Mouse (Mus musculus) 3134 (cell line): ENCODE results near the gene Ube2h.
"Not testable (repeated sequence)": the region's sequence is repeated elsewhere in the genome, so short reads cannot be mapped to it uniquely, and the experiment has no call there.

Experiments used
- DNase-seq: peaks from one replicate; pipeline ENCODE4 v3.0.0-alpha.2; 2011; ENCODE audit warnings: low spot score; ENCODE audit not compliant: insufficient read length; ENCODE audit errors: extremely low read depth

Ube2h gene

GRCm38 (mm10) chr6:30205587-30206202 is 98.6 kb downstream of the Ube2h start:
- DNase-seq, result peak; percentile 69

GRCm38 (mm10) chr6:30205180-30205538 is 99.2 kb downstream of the Ube2h start:
- not testable (repeated sequence) for DNase-seq

GRCm38 (mm10) chr6:30204383-30205179 is 99.8 kb downstream of the Ube2h start:
- no peak for DNase-seq

- DNase-seq, result no peak
Measured at GRCm38 (mm10) chr6:30196143-30196542, 108.2 kb downstream of the Ube2h start.

- DNase-seq, result no peak
Measured at GRCm38 (mm10) chr6:30195656-30196055, 108.7 kb downstream of the Ube2h start.

- DNase-seq, result no peak
Measured at GRCm38 (mm10) chr6:30183624-30184023, 120.7 kb downstream of the Ube2h start.

GRCm38 (mm10) chr6:30182038-30182437 is 122.3 kb downstream of the Ube2h start:
- no peak for DNase-seq

- no peak for DNase-seq
Measured at GRCm38 (mm10) chr6:30180321-30180720, 124.0 kb downstream of the Ube2h start.

- DNase-seq, result no peak
Measured at GRCm38 (mm10) chr6:30179046-30179445, 125.3 kb downstream of the Ube2h start.

GRCm38 (mm10) chr6:30178023-30178639 is 126.2 kb downstream of the Ube2h start:
- no peak for DNase-seq

- no peak for DNase-seq
Measured at GRCm38 (mm10) chr6:30177305-30177704, 127.0 kb downstream of the Ube2h start.

- DNase-seq, result no peak
Measured at GRCm38 (mm10) chr6:30176496-30176895, 127.8 kb downstream of the Ube2h start.

GRCm38 (mm10) chr6:30175918-30176421 is 128.4 kb downstream of the Ube2h start:
- no peak for DNase-seq

- DNase-seq, result no peak
Measured at GRCm38 (mm10) chr6:30175225-30175917, 129.0 kb downstream of the Ube2h start.

- no peak for DNase-seq
Measured at GRCm38 (mm10) chr6:30174461-30175224, 129.7 kb downstream of the Ube2h start.

GRCm38 (mm10) chr6:30173551-30174460 is 130.5 kb downstream of the Ube2h start:
- peak; percentile 88 for DNase-seq

- peak; percentile 84 for DNase-seq
Measured at GRCm38 (mm10) chr6:30172820-30173550, 131.4 kb downstream of the Ube2h start.

- DNase-seq, result no peak
Measured at GRCm38 (mm10) chr6:30172441-30172819, 131.9 kb downstream of the Ube2h start.

GRCm38 (mm10) chr6:30171967-30172366 is 132.4 kb downstream of the Ube2h start:
- DNase-seq, result no peak
